Mouse (Mus musculus): ENCODE results near the gene Prkar1a. TPM values are rescaled to one million over a fixed set of nuclear protein-coding genes. Genes with fewer than 3 reads are reported as not detected.

Gene Prkar1a
- total RNA-seq, 2 experiments from 2014 or later: 428 to 430 TPM

GRCm38 (mm10) chr11:109704311-109705205 is 55.4 kb downstream of the Prkar1a start:
- DNase-seq (ENCODE audit: low spot score in 2 of 2): no peak

- no peak for DNase-seq (ENCODE audit: low spot score in 2 of 2)
Measured at GRCm38 (mm10) chr11:109705336-109706054, 56.3 kb downstream of the Prkar1a start.

GRCm38 (mm10) chr11:109706055-109706412 is 56.8 kb downstream of the Prkar1a start:
- DNase-seq (ENCODE audit: low spot score in 2 of 2): no peak

GRCm38 (mm10) chr11:109706586-109706985 is 57.4 kb downstream of the Prkar1a start:
- DNase-seq (ENCODE audit: low spot score in 2 of 2): no peak

- no peak for DNase-seq (ENCODE audit: low spot score in 2 of 2)
Measured at GRCm38 (mm10) chr11:109707442-109707841, 58.2 kb downstream of the Prkar1a start.

GRCm38 (mm10) chr11:109708786-109709185 is 59.6 kb downstream of the Prkar1a start:
- DNase-seq (ENCODE audit: low spot score in 2 of 2): no peak

- no peak for DNase-seq (ENCODE audit: low spot score in 2 of 2)
Measured at GRCm38 (mm10) chr11:109709501-109709900, 60.3 kb downstream of the Prkar1a start.

- no peak for DNase-seq (ENCODE audit: low spot score in 2 of 2)
Measured at GRCm38 (mm10) chr11:109714341-109715247, 65.4 kb downstream of the Prkar1a start.

GRCm38 (mm10) chr11:109715311-109715781 is 66.1 kb downstream of the Prkar1a start:
- DNase-seq (ENCODE audit: low spot score in 2 of 2): no peak

GRCm38 (mm10) chr11:109716981-109717380 is 67.8 kb downstream of the Prkar1a start:
- no peak for DNase-seq (ENCODE audit: low spot score in 2 of 2)

GRCm38 (mm10) chr11:109717448-109717847 is 68.2 kb downstream of the Prkar1a start:
- no peak for DNase-seq (ENCODE audit: low spot score in 2 of 2)

- DNase-seq (ENCODE audit: low spot score in 2 of 2): no peak
Measured at GRCm38 (mm10) chr11:109717966-109718895, 69.0 kb downstream of the Prkar1a start.

Other genes starting within 250 kb of the Prkar1a start
- not detected for gene 9930022D16Rik, start 235.5 kb upstream of the Prkar1a start, total RNA-seq (2021)
- gene Amz2, start 223.5 kb upstream of the Prkar1a start, total RNA-seq (2021): 10 to 100 TPM; 55.7 to 61.1 TPM
- gene Arsg, start 176.0 kb upstream of the Prkar1a start, total RNA-seq (2021): 10 to 100 TPM; 10.4 to 14.5 TPM
- 1 to 10 TPM; 5.7 to 9.0 TPM for gene Slc16a6, start 175.8 kb upstream of the Prkar1a start, total RNA-seq (2021)
- gene Wipi1, start 37.4 kb upstream of the Prkar1a start, total RNA-seq (2021): 10 to 100 TPM; 51.9 to 53.1 TPM
- 10 to 100 TPM; 11.8 to 15.7 TPM for gene Fam20a, start 72.9 kb downstream of the Prkar1a start, total RNA-seq (2021)
- not detected for gene 1700012B07Rik, start 178.6 kb downstream of the Prkar1a start, total RNA-seq (2021)

Data from adrenal gland, postnatal 4 days (tissue).